Mouse (Mus musculus): ENCODE measurements at regions not wholly inside any gene's neighbourhood (a gene's known extent, or its start where the extent isn't known, plus 50 kb on each side); places are given as distances from the start of the nearest gene placed in this dataset.

DNA sequence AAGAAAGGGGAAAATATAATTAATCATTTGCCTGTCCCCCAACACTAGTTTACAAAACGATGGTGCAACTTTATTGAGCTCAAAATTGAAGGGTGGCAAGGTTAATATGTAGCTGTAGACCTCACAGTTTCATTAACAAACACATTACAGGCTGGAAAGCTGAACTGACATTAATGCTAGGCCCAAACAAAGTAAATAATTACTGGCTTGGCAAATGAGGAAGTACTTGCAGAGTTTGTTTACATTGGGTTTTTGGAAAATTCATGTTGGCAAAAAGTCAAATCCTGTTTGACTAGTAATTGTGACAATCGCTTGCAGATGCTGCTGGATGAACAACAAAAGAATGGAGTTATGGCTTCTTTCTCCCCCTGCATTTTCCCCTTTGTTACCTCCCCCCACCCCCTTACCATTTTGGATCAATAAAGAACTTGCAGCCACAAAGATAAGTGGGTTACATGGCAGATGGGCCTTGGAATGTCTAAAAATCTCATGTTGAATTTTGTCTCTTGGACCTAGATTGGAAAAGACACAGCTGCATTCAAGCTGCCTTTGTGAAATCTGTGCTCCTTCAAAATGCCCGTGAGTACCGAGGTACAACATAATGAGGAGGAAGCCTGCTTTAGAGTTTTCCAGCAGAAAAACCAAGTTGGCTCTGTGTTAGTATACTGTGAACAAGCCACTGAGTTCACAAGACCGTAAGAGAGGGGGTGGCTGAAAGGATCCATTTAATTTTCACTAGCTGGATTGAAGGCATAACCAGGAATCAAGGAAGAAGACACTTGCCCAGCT lies 331.3 kb upstream of the BC052040 start:
- H3K27me3 ChIP-seq (ENCODE audit: control insufficient read depth, insufficient read depth, low read length), result no peaks in the 10 kb centered on the region
- H3K4me3 ChIP-seq (ENCODE audit: low read depth, low read length), result no peak overlapping the region
- no peaks in the 10 kb centered on the region for H3K4me1 ChIP-seq (ENCODE audit: control insufficient read depth, insufficient read depth, low read length)
- H3K36me3 ChIP-seq (ENCODE audit: control insufficient read depth, insufficient read depth, low read length), result no peaks in the 10 kb centered on the region
- ATAC-seq (ENCODE audit: insufficient read depth, low FRiP score, low TSS enrichment) (no peak), DNase-seq (ENCODE audit: low spot score) (no peak)
- no peaks in the 10 kb centered on the region for H3K9me3 ChIP-seq (ENCODE audit: control insufficient read depth, low read length)
- no peak overlapping the region for H3K4me2 ChIP-seq (ENCODE audit: low read depth)
- no peak overlapping the region for H3K9ac ChIP-seq (ENCODE audit: low read length)
- H3K27ac ChIP-seq (ENCODE audit: low read depth, low read length), result no peak overlapping the region
- 81% methylated on average over 5 of the region's 5 CpGs for WGBS

DNA sequence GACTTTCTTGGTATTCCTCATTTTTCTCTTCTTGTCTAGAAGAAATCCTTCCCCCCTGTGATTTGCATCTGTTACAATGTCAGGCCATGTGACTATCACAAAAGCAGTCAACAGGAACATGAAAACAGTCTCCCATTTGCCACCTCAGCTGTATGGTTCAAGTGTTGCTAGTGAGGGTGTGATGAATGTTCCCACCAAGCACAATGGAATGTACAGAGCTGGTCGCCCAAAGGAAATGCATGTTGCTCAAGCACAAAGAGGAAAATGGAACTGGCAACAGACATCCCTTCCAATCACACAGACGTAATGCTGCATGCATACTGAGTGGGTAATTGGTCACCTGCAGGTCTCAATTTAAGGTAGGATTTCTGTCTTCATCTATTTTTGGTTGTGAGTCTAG lies 324.1 kb upstream of the BC052040 start:
- H3K27ac ChIP-seq (ENCODE audit: low read depth, low read length), result no peak overlapping the region
- H3K36me3 ChIP-seq (ENCODE audit: control insufficient read depth, insufficient read depth, low read length), result no peaks in the 10 kb centered on the region
- ATAC-seq (ENCODE audit: insufficient read depth, low FRiP score, low TSS enrichment) (no peak), DNase-seq (ENCODE audit: low spot score) (no peak)
- no peaks in the 10 kb centered on the region for H3K4me1 ChIP-seq (ENCODE audit: control insufficient read depth, insufficient read depth, low read length)
- H3K4me2 ChIP-seq (ENCODE audit: low read depth), result no peak overlapping the region
- H3K9me3 ChIP-seq (ENCODE audit: control insufficient read depth, low read length), result no peaks in the 10 kb centered on the region
- no peaks in the 10 kb centered on the region for H3K27me3 ChIP-seq (ENCODE audit: control insufficient read depth, insufficient read depth, low read length)
- 66% methylated on average over 2 of the region's 2 CpGs for WGBS
- H3K4me3 ChIP-seq (ENCODE audit: low read depth, low read length), result no peak overlapping the region
- H3K9ac ChIP-seq (ENCODE audit: low read length), result no peak overlapping the region

DNA sequence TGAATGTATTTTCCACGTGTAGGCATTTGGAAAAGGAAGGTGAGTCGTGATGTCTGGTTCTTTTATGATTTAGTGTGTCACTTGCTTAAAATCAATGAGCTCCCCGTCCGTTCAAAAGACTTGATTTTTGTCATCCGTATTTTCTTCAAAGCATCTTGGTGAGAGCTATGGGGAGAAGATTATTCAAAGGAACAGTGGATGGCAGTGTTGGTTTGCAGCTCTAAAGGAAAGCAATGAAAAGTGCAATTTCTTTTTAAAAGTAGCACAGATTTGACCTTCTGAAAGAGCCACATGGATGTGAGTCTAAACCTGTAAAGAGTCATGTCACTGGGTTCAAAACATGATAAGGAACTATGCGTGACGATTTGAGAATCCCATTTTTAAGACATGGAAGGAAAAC lies 313.3 kb upstream of the BC052040 start:
- no peaks in the 10 kb centered on the region for H3K4me1 ChIP-seq (ENCODE audit: control insufficient read depth, insufficient read depth, low read length)
- no peak overlapping the region for H3K9ac ChIP-seq (ENCODE audit: low read length)
- no peaks in the 10 kb centered on the region for H3K36me3 ChIP-seq (ENCODE audit: control insufficient read depth, insufficient read depth, low read length)
- DNase-seq (ENCODE audit: low spot score), result no peak
- no peak overlapping the region for H3K4me3 ChIP-seq (ENCODE audit: low read depth, low read length)
- no peak overlapping the region for H3K4me2 ChIP-seq (ENCODE audit: low read depth)
- no peak for ATAC-seq (ENCODE audit: insufficient read depth, low FRiP score, low TSS enrichment)
- no peaks in the 10 kb centered on the region for H3K9me3 ChIP-seq (ENCODE audit: control insufficient read depth, low read length)
- WGBS, result 87% methylated on average over 7 of the region's 7 CpGs
- H3K27me3 ChIP-seq (ENCODE audit: control insufficient read depth, insufficient read depth, low read length), result no peaks in the 10 kb centered on the region
- H3K27ac ChIP-seq (ENCODE audit: low read depth, low read length), result no peak overlapping the region

DNA sequence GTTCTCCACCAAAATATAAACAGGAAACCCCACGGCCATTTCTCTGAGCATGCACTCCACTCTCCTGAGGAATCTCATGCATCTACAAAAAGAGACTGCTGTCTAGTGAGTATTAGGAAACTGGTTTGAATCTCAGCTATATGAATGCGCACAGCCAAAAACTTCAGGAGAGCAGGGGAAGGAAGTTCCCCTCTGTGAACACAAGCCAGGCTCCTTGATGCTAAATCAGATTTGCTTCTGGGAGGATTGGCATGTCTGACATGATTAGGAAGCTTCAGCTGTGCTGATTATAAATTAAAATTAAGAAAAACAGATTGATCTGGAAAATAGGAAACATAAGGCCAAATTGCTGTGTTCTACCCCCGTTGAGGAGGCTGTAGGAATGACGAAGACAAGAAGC lies 304.1 kb upstream of the BC052040 start:
- H3K27ac ChIP-seq (ENCODE audit: low read depth, low read length), result no peak overlapping the region
- no peak for DNase-seq (ENCODE audit: low spot score)
- no peak for ATAC-seq (ENCODE audit: insufficient read depth, low FRiP score, low TSS enrichment)

DNA sequence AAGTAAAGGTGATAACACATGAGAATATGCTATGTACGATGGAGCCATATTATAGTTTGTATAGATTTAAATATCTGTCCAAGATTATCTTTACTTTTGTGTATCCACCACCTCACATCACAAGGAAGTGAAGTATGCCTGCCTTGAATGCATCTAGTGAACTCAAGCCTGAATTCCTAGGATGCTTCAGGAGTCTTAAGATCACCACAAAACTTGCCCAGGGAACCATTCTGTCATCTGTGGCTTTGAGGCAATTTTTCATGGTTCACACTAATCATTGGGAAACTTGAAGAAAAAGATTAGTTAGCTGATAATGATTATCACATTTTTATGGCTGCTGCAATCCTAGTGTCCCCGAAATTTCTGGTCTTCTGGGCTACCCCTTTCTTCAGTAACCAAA lies 288.5 kb upstream of the BC052040 start:
- no peaks in the 10 kb centered on the region for H3K4me1 ChIP-seq (ENCODE audit: control insufficient read depth, insufficient read depth, low read length)
- no peak overlapping the region for H3K9ac ChIP-seq (ENCODE audit: low read length)
- H3K27ac ChIP-seq (ENCODE audit: low read depth, low read length), result no peak overlapping the region
- no peaks in the 10 kb centered on the region for H3K36me3 ChIP-seq (ENCODE audit: control insufficient read depth, insufficient read depth, low read length)
- ATAC-seq (ENCODE audit: insufficient read depth, low FRiP score, low TSS enrichment) (no peak), DNase-seq (ENCODE audit: low spot score) (no peak)
- H3K4me3 ChIP-seq (ENCODE audit: low read depth, low read length), result no peak overlapping the region
- no peaks in the 10 kb centered on the region for H3K9me3 ChIP-seq (ENCODE audit: control insufficient read depth, low read length)
- WGBS, result 85% methylated on average over 2 of the region's 2 CpGs
- no peak overlapping the region for H3K4me2 ChIP-seq (ENCODE audit: low read depth)
- no peaks in the 10 kb centered on the region for H3K27me3 ChIP-seq (ENCODE audit: control insufficient read depth, insufficient read depth, low read length)

More for the DNA sequence above, 304.1 kb upstream of the BC052040 start:
- H3K4me1 ChIP-seq (ENCODE audit: control insufficient read depth, insufficient read depth, low read length), result no peaks in the 10 kb centered on the region
- no peak overlapping the region for H3K4me3 ChIP-seq (ENCODE audit: low read depth, low read length)
- H3K27me3 ChIP-seq (ENCODE audit: control insufficient read depth, insufficient read depth, low read length), result no peaks in the 10 kb centered on the region
- 74% methylated on average over 4 of the region's 4 CpGs for WGBS
- no peaks in the 10 kb centered on the region for H3K9me3 ChIP-seq (ENCODE audit: control insufficient read depth, low read length)
- no peak overlapping the region for H3K4me2 ChIP-seq (ENCODE audit: low read depth)
- no peaks in the 10 kb centered on the region for H3K36me3 ChIP-seq (ENCODE audit: control insufficient read depth, insufficient read depth, low read length)
- H3K9ac ChIP-seq (ENCODE audit: low read length), result no peak overlapping the region

DNA sequence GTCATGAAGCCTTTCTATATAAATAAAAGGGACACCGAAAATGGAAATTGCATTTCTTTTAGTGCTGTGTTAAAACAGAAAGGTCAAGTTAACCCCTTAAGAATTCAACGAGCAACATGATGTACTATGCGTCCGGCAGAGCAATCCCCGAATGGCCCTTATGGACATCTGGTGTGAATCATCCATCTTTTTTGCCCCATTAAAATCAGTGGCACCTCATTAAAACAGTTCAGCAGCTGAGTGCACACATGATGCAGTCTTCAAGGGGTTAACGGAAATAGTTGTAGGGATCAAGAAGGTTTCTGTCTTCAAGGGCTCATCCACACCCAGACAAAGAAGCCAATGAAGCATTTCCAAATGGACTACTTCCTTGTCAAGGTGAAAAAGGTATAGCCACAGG lies 284.1 kb upstream of the BC052040 start:
- no peak overlapping the region for H3K27ac ChIP-seq (ENCODE audit: low read depth, low read length)
- no peaks in the 10 kb centered on the region for H3K27me3 ChIP-seq (ENCODE audit: control insufficient read depth, insufficient read depth, low read length)
- WGBS, result 50% methylated on average over 6 of the region's 6 CpGs
- H3K36me3 ChIP-seq (ENCODE audit: control insufficient read depth, insufficient read depth, low read length), result no peaks in the 10 kb centered on the region
- no peak overlapping the region for H3K4me3 ChIP-seq (ENCODE audit: low read depth, low read length)
- no peak for ATAC-seq (ENCODE audit: insufficient read depth, low FRiP score, low TSS enrichment)
- H3K9me3 ChIP-seq (ENCODE audit: control insufficient read depth, low read length), result no peaks in the 10 kb centered on the region
- no peaks in the 10 kb centered on the region for H3K4me1 ChIP-seq (ENCODE audit: control insufficient read depth, insufficient read depth, low read length)
- DNase-seq (ENCODE audit: low spot score), result no peak
- H3K4me2 ChIP-seq (ENCODE audit: low read depth), result no peak overlapping the region
- no peak overlapping the region for H3K9ac ChIP-seq (ENCODE audit: low read length)

DNA sequence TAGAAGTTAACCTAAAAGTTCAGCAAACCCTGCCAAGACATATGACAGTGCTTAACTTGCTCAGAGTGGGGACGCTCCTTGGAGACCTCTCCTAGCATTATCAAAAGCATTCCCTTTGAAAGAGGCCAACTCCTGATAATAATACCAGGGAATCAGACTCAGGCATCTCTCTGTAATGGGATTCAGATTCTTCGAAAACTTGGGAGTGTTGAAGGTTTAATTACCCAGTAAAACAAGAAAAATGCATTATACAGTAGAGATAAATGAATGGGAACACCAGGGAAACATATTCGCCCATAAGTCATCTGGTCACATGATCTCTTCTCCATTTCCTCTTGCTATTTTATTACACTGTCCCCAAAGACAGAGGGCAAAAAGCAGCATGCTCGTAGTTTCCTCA lies 274.3 kb upstream of the BC052040 start:
- WGBS, result 73% methylated on average over 4 of the region's 4 CpGs
- no peak overlapping the region for H3K27ac ChIP-seq (ENCODE audit: low read depth, low read length)

DNA sequence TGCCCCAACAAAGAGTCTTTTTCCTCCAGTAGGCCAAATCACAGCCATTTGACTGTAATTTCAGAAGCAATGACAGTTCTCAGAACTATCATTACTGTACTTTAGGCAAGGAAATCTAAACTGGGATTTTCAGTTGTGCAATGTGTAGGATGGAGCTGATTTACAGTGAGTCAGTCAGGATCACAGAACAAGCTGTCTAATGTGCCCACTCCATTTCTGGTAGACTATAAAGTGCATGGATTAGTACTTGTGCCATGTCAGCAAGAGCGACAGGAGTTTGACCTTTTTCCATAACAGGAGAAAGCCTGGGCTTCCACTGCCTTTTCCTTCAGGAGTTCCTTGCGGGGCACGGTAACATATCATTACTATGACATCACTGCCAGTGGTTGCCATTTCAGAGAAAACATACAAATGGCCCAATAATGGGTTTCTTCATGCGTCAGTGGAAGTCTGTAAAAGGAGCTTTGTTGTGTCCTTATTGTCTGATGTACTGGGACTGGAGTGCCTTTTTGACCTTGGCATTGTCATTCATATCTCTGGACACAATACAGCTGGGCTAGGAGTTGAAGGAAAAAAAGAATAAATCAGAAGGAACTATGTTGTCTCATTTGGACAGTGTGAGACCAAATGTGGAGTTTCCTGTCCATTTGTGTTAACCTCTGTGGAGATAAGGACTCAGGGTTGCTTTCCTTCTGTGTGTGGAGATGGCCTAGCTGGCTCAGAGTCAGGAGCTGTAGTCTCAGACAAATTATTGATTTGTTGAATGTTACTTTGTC lies 271.5 kb upstream of the BC052040 start:
- no peak overlapping the region for H3K27ac ChIP-seq (ENCODE audit: low read depth, low read length)
- H3K4me2 ChIP-seq (ENCODE audit: low read depth), result no peak overlapping the region
- H3K36me3 ChIP-seq (ENCODE audit: control insufficient read depth, insufficient read depth, low read length), result no peaks in the 10 kb centered on the region
- H3K9me3 ChIP-seq (ENCODE audit: control insufficient read depth, low read length), result no peaks in the 10 kb centered on the region
- no peak overlapping the region for H3K9ac ChIP-seq (ENCODE audit: low read length)
- no peaks in the 10 kb centered on the region for H3K4me1 ChIP-seq (ENCODE audit: control insufficient read depth, insufficient read depth, low read length)
- ATAC-seq (ENCODE audit: insufficient read depth, low FRiP score, low TSS enrichment) (peak; percentile 58), DNase-seq (ENCODE audit: low spot score) (peak; percentile 24)
- H3K27me3 ChIP-seq (ENCODE audit: control insufficient read depth, insufficient read depth, low read length), result no peaks in the 10 kb centered on the region
- 27% methylated on average over 4 of the region's 4 CpGs for WGBS
- H3K4me3 ChIP-seq (ENCODE audit: low read depth, low read length), result no peak overlapping the region

More for the DNA sequence above, 274.3 kb upstream of the BC052040 start:
- no peaks in the 10 kb centered on the region for H3K9me3 ChIP-seq (ENCODE audit: control insufficient read depth, low read length)
- H3K36me3 ChIP-seq (ENCODE audit: control insufficient read depth, insufficient read depth, low read length), result no peaks in the 10 kb centered on the region
- H3K9ac ChIP-seq (ENCODE audit: low read length), result no peak overlapping the region
- ATAC-seq (ENCODE audit: insufficient read depth, low FRiP score, low TSS enrichment) (no peak), DNase-seq (ENCODE audit: low spot score) (no peak)
- no peak overlapping the region for H3K4me3 ChIP-seq (ENCODE audit: low read depth, low read length)
- H3K27me3 ChIP-seq (ENCODE audit: control insufficient read depth, insufficient read depth, low read length), result no peaks in the 10 kb centered on the region
- no peaks in the 10 kb centered on the region for H3K4me1 ChIP-seq (ENCODE audit: control insufficient read depth, insufficient read depth, low read length)
- H3K4me2 ChIP-seq (ENCODE audit: low read depth), result no peak overlapping the region

DNA sequence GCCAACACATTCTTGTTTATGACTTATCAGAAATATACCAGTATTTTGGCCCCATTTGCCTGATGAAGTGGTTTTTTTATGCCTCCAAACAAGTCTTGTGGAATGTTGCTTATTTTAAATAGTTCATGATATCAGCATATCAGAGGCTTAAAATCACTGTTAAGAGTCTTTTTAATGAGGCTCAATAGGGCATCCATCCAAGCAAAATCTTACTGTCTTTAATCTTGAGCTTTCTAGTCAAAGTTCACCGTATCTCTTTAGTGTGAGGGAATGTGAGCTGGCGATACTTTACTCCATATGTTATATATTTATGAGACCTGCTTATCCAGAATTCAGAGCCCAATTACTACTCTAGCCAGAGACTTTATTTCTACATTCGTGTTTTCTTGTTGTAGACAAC lies 263.0 kb upstream of the BC052040 start:
- Histone ChIP-seq H3K4me3 (ENCODE audit: low read depth, low read length) (no peak overlapping the region), H3K27ac (ENCODE audit: low read depth, low read length) (no peak overlapping the region), H3K9ac (ENCODE audit: low read length) (no peak overlapping the region), H3K4me1 (ENCODE audit: control insufficient read depth, insufficient read depth, low read length) (no peaks in the 10 kb centered on the region; the same call in 1 of the 2 replicates), H3K36me3 (ENCODE audit: control insufficient read depth, insufficient read depth, low read length) (no peaks in the 10 kb centered on the region), H3K27me3 (ENCODE audit: control insufficient read depth, insufficient read depth, low read length) (no peaks in the 10 kb centered on the region), H3K4me2 (ENCODE audit: low read depth) (no peak overlapping the region), H3K9me3 (ENCODE audit: control insufficient read depth, low read length) (no peaks in the 10 kb centered on the region)
- ATAC-seq (ENCODE audit: insufficient read depth, low FRiP score, low TSS enrichment) (no peak), DNase-seq (ENCODE audit: low spot score) (no peak)
- WGBS, result 90% methylated on average over 3 of the region's 3 CpGs

Data from neural tube, embryonic 11.5 days (tissue).